Mouse (Mus musculus): ENCODE measurements around the gene E330009J07Rik. TPM values are rescaled to one million over a fixed set of nuclear protein-coding genes. Genes with fewer than 3 reads are reported as not detected.

The E330009J07Rik gene
- total RNA-seq, 2 experiments from 2014 or later: 32.4 to 32.9 TPM

DNA sequence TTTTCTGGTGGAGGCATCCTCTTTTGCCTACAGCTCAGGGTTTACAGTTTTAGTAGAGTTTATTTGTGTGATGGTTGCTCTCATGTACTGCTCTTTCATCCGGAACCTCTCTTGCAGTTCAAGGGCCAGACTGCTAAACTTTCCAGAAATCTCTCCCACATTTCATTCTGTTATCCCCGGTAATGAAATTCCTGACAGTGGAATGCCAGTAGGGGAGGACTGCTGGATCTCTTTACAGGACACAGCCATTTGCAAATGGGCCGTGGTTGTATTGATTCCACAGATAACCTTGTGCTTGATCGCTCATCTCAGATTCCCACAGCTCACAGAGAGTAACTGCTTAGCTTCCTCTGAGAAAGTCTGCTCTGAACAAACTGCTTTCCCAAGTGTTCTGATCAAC lies 54.0 kb downstream of the E330009J07Rik start:
- intact Hi-C loops (cut with DNase I): no loop called here

DNA sequence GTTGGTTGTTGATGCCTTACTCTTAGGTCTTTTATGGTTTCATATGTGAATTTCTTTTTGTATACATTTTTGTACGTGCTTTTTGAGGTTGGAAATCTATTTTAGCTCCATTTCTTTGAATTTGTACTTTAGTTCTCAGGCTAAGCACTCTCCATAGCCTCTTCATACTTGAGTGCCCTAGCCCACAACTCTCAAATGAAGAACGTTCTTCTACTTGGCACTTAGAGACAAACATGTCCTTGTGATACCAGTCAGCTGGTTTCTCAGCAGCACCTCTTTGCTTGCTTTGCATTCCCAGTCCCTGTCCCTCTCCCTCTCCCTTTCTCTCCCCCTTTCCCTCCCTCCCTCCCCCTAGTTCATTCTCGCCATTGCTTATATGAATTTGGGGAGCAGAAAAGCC lies 55.8 kb downstream of the E330009J07Rik start:
- no peak for DNase-seq (ENCODE audit: extremely low spot score in 1 of 2, low spot score in 2 of 2)
- intact Hi-C loops (cut with DNase I): no loop called here

More for the DNA sequence above, 54.0 kb downstream of the E330009J07Rik start:
- no peak for DNase-seq (ENCODE audit: extremely low spot score in 1 of 2, low spot score in 2 of 2)

DNA sequence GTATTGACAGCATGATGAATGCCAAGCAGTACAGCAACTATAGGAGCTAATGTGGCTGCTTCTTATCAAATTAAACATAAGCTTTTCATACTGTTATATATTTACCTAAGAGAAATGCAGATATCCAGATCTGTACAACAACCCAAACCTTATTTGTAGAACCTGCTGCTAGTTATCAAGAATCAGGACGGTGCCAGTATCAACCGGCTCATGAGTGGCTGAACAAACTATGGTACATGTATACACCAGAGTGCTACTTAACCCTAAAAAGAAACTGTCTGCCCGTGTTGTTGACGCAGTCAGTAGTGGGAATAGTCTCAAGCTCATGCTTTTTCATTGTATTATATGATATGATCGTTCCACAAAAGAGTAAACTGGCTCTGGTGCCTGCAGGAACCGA lies 64.9 kb downstream of the E330009J07Rik start:
- intact Hi-C loops (cut with DNase I): no loop called here
- peak in 1 of 2 experiments; percentile 14 for DNase-seq (ENCODE audit: extremely low spot score in 1 of 2, low spot score in 2 of 2)

DNA sequence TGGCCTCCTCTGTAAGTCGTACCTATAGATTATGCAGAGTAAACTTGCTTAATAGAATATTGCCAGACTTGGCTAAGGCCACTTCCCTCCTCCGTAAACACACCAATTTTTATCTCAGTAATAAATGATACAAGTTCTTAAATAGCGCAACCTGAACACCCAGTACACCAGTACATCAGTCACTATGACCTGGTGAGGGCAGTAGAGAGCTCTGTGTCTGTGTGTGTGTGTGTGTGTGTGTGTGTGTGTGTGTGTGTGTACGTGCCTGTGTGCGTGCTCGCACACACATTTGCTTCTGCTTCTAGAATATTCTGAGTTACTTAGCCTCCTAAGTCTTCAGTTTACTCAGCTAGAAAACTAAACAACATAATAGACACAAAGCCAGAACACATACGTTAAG lies 82.6 kb downstream of the E330009J07Rik start:
- no peak for DNase-seq (ENCODE audit: extremely low spot score in 1 of 2, low spot score in 2 of 2)
- intact Hi-C loops (cut with DNase I): no loop called here

Other genes with a start within 250 kb of the E330009J07Rik start
- gene Agk, start 111.0 kb downstream of the E330009J07Rik start, total RNA-seq (2021): 10 to 100 TPM; 60.6 to 62.3 TPM
- gene Wee2, start 3.0 kb upstream of the E330009J07Rik start, total RNA-seq (2021): under 1 TPM in 1 of 2 experiments, not detected in 1; 0.22 TPM
- 10 to 100 TPM; 28.0 to 32.6 TPM for gene Ssbp1, start 35.2 kb upstream of the E330009J07Rik start, total RNA-seq (2021)
- not detected for gene Tas2r137, start 55.1 kb upstream of the E330009J07Rik start, total RNA-seq (2021)
- gene Tas2r108, start 57.4 kb upstream of the E330009J07Rik start, total RNA-seq (2021): not detected
- gene Prss37, start 83.4 kb upstream of the E330009J07Rik start, total RNA-seq (2021): not detected
- gene Olfr461, start 118.9 kb upstream of the E330009J07Rik start, total RNA-seq (2021): not detected
- not detected for gene Olfr460, start 133.4 kb upstream of the E330009J07Rik start, total RNA-seq (2021)
- gene Clec5a, start 149.7 kb upstream of the E330009J07Rik start, total RNA-seq (2021): under 1 TPM; 0.41 to 0.73 TPM
- not detected for gene Tas2r138, start 177.2 kb upstream of the E330009J07Rik start, total RNA-seq (2021)
- gene Mgam, start 192.7 kb upstream of the E330009J07Rik start, total RNA-seq (2021): under 1 TPM; 0.08 to 0.11 TPM

Measured in left cerebral cortex, postnatal 10 days (tissue).